Mouse (Mus musculus): ENCODE results near the gene Peli2.

Gene Peli2

GRCm38 (mm10) chr14:48189330-48189729 lies 68.7 kb downstream of the Peli2 start:
- DNase-seq (ENCODE audit: low read depth, low spot score): no peak

- no peak for DNase-seq (ENCODE audit: low read depth, low spot score)
These were observed 70.3 kb downstream of the Peli2 start for GRCm38 (mm10) chr14:48190946-48191345.

GRCm38 (mm10) chr14:48191925-48192324 lies 71.3 kb downstream of the Peli2 start:
- no peak for DNase-seq (ENCODE audit: low read depth, low spot score)

- DNase-seq (ENCODE audit: low read depth, low spot score): no peak
These were observed 76.2 kb downstream of the Peli2 start for GRCm38 (mm10) chr14:48196804-48197203.

- DNase-seq (ENCODE audit: low read depth, low spot score): no peak
These were observed 76.7 kb downstream of the Peli2 start for GRCm38 (mm10) chr14:48197287-48197686.

- no peak for DNase-seq (ENCODE audit: low read depth, low spot score)
These were observed 77.7 kb downstream of the Peli2 start for GRCm38 (mm10) chr14:48198190-48198954.

GRCm38 (mm10) chr14:48198957-48199356 lies 78.3 kb downstream of the Peli2 start:
- DNase-seq (ENCODE audit: low read depth, low spot score): no peak

- no peak for DNase-seq (ENCODE audit: low read depth, low spot score)
These were observed 78.9 kb downstream of the Peli2 start for GRCm38 (mm10) chr14:48199506-48199905.

- DNase-seq (ENCODE audit: low read depth, low spot score): no peak
These were observed 79.7 kb downstream of the Peli2 start for GRCm38 (mm10) chr14:48200291-48200690.

- DNase-seq (ENCODE audit: low read depth, low spot score): no peak
These were observed 80.2 kb downstream of the Peli2 start for GRCm38 (mm10) chr14:48200788-48201187.

- no peak for DNase-seq (ENCODE audit: low read depth, low spot score)
These were observed 80.8 kb downstream of the Peli2 start for GRCm38 (mm10) chr14:48201403-48201802.

- DNase-seq (ENCODE audit: low read depth, low spot score): no peak
These were observed 81.7 kb downstream of the Peli2 start for GRCm38 (mm10) chr14:48202096-48203036.

- no peak for DNase-seq (ENCODE audit: low read depth, low spot score)
These were observed 84.4 kb downstream of the Peli2 start for GRCm38 (mm10) chr14:48205044-48205443.

GRCm38 (mm10) chr14:48205635-48206034 lies 85.0 kb downstream of the Peli2 start:
- no peak for DNase-seq (ENCODE audit: low read depth, low spot score)

GRCm38 (mm10) chr14:48207119-48207518 lies 86.5 kb downstream of the Peli2 start:
- DNase-seq (ENCODE audit: low read depth, low spot score): no peak

- no peak for DNase-seq (ENCODE audit: low read depth, low spot score)
These were observed 87.4 kb downstream of the Peli2 start for GRCm38 (mm10) chr14:48207746-48208640.

GRCm38 (mm10) chr14:48209436-48209835 lies 88.8 kb downstream of the Peli2 start:
- no peak for DNase-seq (ENCODE audit: low read depth, low spot score)

- DNase-seq (ENCODE audit: low read depth, low spot score): no peak
These were observed 89.5 kb downstream of the Peli2 start for GRCm38 (mm10) chr14:48210089-48210488.

- no peak for DNase-seq (ENCODE audit: low read depth, low spot score)
These were observed 90.9 kb downstream of the Peli2 start for GRCm38 (mm10) chr14:48211526-48211925.

GRCm38 (mm10) chr14:48212839-48213238 lies 92.2 kb downstream of the Peli2 start:
- no peak for DNase-seq (ENCODE audit: low read depth, low spot score)

- DNase-seq (ENCODE audit: low read depth, low spot score): no peak
These were observed 93.0 kb downstream of the Peli2 start for GRCm38 (mm10) chr14:48213593-48213992.

- no peak for DNase-seq (ENCODE audit: low read depth, low spot score)
These were observed 101.4 kb downstream of the Peli2 start for GRCm38 (mm10) chr14:48222051-48222450.
